Mouse (Mus musculus) kidney, postnatal 0 days (tissue): ENCODE measurements at regions not wholly inside any gene's neighbourhood (a gene's known extent, or its start where the extent isn't known, plus 50 kb on each side); places are given as distances from the start of the nearest gene placed in this dataset.

Experiments
- ATAC-seq: fragments of 200-750 bp; cut with Nextera tagmentation; replicated peaks from 2 replicates; pipeline ENCODE4 v1.8.0; 2017; ENCODE audit warnings: low read depth, moderate number of reproducible peaks, moderate TSS enrichment, moderate library complexity; ENCODE audit not compliant: low FRiP score
- DNase-seq: peaks from one replicate; pipeline ENCODE4 v3.0.0-alpha.2; 2016; ENCODE audit warnings: low spot score
- H3K27ac ChIP-seq: fragments of 300-500 bp; sonication (generic); 2 replicates; pipeline ENCODE4 v1.5.1; 2014; ENCODE audit warnings: mild to moderate bottlenecking
- H3K27me3 ChIP-seq: fragments of 300-500 bp; sonication (generic); 2 replicates; pipeline ENCODE4 v1.6.1; 2014; ENCODE audit warnings: low read length, mixed read lengths; ENCODE audit not compliant: insufficient read depth
- H3K36me3 ChIP-seq: fragments of 300-500 bp; sonication (generic); 2 replicates; pipeline ENCODE4 v1.6.1; 2014; ENCODE audit warnings: low read length, mixed read lengths; ENCODE audit not compliant: insufficient read depth
- H3K4me1 ChIP-seq: fragments of 300-500 bp; sonication (generic); replicated peaks from 2 replicates; pipeline ENCODE4 v1.6.1; 2014; ENCODE audit warnings: antibody characterized with exemption, low read length, mixed read lengths; ENCODE audit not compliant: insufficient read depth
- H3K4me2 ChIP-seq: fragments of 300-500 bp; sonication (generic); 2 replicates; pipeline ENCODE4 v1.6.1; 2014; ENCODE audit warnings: mild to moderate bottlenecking, low read length, moderate library complexity, mixed read lengths
- H3K4me3 ChIP-seq: fragments of 300-500 bp; sonication (generic); replicated peaks from 2 replicates; pipeline ENCODE4 v1.5.1; 2014; ENCODE audit warnings: low read depth, low read length
- H3K9ac ChIP-seq: fragments of 300-500 bp; sonication (generic); 2 replicates; pipeline ENCODE4 v1.6.1; 2014; ENCODE audit warnings: low read depth, low read length
- H3K9me3 ChIP-seq: fragments of 300-500 bp; sonication (generic); replicated peaks from 2 replicates; pipeline ENCODE4 v1.6.1; 2016; ENCODE audit warnings: low read length, inconsistent platforms, mixed read lengths
- CTCF ChIP-seq: IDR thresholded peaks from 2 replicates; pipeline ENCODE4 v1.5.1; 2016; ENCODE audit warnings: antibody characterized with exemption, low read depth, mild to moderate bottlenecking, moderate library complexity
- WGBS: fragments of 180-500 bp; shearing (Covaris S2); extraction: QIAGEN DNeasy Blood & Tissue Kit; methylation state at CpG from one replicate; pipeline ENCODE4 v1.1.7; 2014; 5-methylcytosine and 5-hydroxymethylcytosine counted together

- TF ChIP-seq CTCF: no peak
- H3K9me3 ChIP-seq: no peaks in the 10 kb centered on the region
- ATAC-seq (no peak), DNase-seq (no peak)
- H3K36me3 ChIP-seq: no peaks in the 10 kb centered on the region
- H3K4me1 ChIP-seq: no peaks in the 10 kb centered on the region
- no peaks in the 10 kb centered on the region for H3K27me3 ChIP-seq
- no peak overlapping the region for H3K27ac ChIP-seq
- H3K9ac ChIP-seq: no peak overlapping the region
- no peak overlapping the region for H3K4me3 ChIP-seq
- no peak overlapping the region for H3K4me2 ChIP-seq
- 70% methylated on average over 3 of the region's 3 CpGs for WGBS
Observed at GRCm38 (mm10) chr3:81589109-81589508, 343.3 kb upstream of the Ctso start.

GRCm38 (mm10) chr3:81629157-81629556 is 303.2 kb upstream of the Ctso start:
- H3K4me3 ChIP-seq: no peak overlapping the region
- H3K27me3 ChIP-seq: no peaks in the 10 kb centered on the region
- H3K4me2 ChIP-seq: no peak overlapping the region
- DNase-seq (no peak), ATAC-seq (no peak)
- TF ChIP-seq CTCF: no peak
- H3K9me3 ChIP-seq: no peaks in the 10 kb centered on the region
- H3K36me3 ChIP-seq: no peaks in the 10 kb centered on the region
- no peaks in the 10 kb centered on the region for H3K4me1 ChIP-seq
- 29% methylated on average over 2 of the region's 2 CpGs for WGBS
- no peak overlapping the region for H3K9ac ChIP-seq
- no peak overlapping the region for H3K27ac ChIP-seq

- Histone ChIP-seq H3K27me3 (no peaks in the 10 kb centered on the region), H3K27ac (no peak overlapping the region), H3K9ac (no peak overlapping the region), H3K36me3 (no peaks in the 10 kb centered on the region), H3K4me1 (no peaks in the 10 kb centered on the region), H3K4me3 (no peak overlapping the region), H3K4me2 (no peak overlapping the region), H3K9me3 (no peaks in the 10 kb centered on the region)
- ATAC-seq (no peak), DNase-seq (no peak)
- TF ChIP-seq CTCF: no peak
- 12% methylated on average over 3 of the region's 3 CpGs for WGBS
Observed at GRCm38 (mm10) chr3:81658490-81658889, 273.9 kb upstream of the Ctso start.

- DNase-seq (no peak), ATAC-seq (no peak)
- no peaks in the 10 kb centered on the region for H3K36me3 ChIP-seq
- no peaks in the 10 kb centered on the region for H3K27me3 ChIP-seq
- no peak for TF ChIP-seq CTCF
- H3K27ac ChIP-seq: no peak overlapping the region
- WGBS: 7% methylated on average over 1 of the region's 1 CpGs
- H3K4me3 ChIP-seq: no peak overlapping the region
- no peaks in the 10 kb centered on the region for H3K4me1 ChIP-seq
- no peak overlapping the region for H3K4me2 ChIP-seq
- H3K9me3 ChIP-seq: no peaks in the 10 kb centered on the region
- no peak overlapping the region for H3K9ac ChIP-seq
Observed at GRCm38 (mm10) chr3:81661620-81662019, 270.8 kb upstream of the Ctso start.

GRCm38 (mm10) chr3:81666262-81666661 is 266.1 kb upstream of the Ctso start:
- 62% methylated on average over 2 of the region's 2 CpGs for WGBS
- Histone ChIP-seq H3K4me1 (no peaks in the 10 kb centered on the region), H3K9ac (no peak overlapping the region), H3K9me3 (no peaks in the 10 kb centered on the region), H3K27me3 (no peaks in the 10 kb centered on the region), H3K4me3 (no peak overlapping the region), H3K36me3 (no peaks in the 10 kb centered on the region), H3K27ac (no peak overlapping the region), H3K4me2 (no peak overlapping the region)
- no peak for TF ChIP-seq CTCF
- ATAC-seq: no peak
- no peak for DNase-seq

- Histone ChIP-seq H3K4me2 (no peak overlapping the region), H3K4me1 (no peaks in the 10 kb centered on the region), H3K9ac (no peak overlapping the region), H3K4me3 (no peak overlapping the region), H3K27ac (no peak overlapping the region), H3K36me3 (no peaks in the 10 kb centered on the region), H3K27me3 (no peaks in the 10 kb centered on the region), H3K9me3 (no peaks in the 10 kb centered on the region)
- ATAC-seq: no peak
- WGBS: 68% methylated on average over 1 of the region's 1 CpGs
- no peak for TF ChIP-seq CTCF
- no peak for DNase-seq
Observed at GRCm38 (mm10) chr3:81676570-81676969, 255.8 kb upstream of the Ctso start.

GRCm38 (mm10) chr3:81701974-81702697 is 230.3 kb upstream of the Ctso start:
- TF ChIP-seq CTCF: no peak
- ATAC-seq (no peak), DNase-seq (no peak)
- H3K27ac ChIP-seq: no peak overlapping the region
- no peaks in the 10 kb centered on the region for H3K36me3 ChIP-seq
- H3K9me3 ChIP-seq: no peaks in the 10 kb centered on the region
- no peak overlapping the region for H3K4me3 ChIP-seq
- H3K4me2 ChIP-seq: no peak overlapping the region
- no peaks in the 10 kb centered on the region for H3K27me3 ChIP-seq
- no peaks in the 10 kb centered on the region for H3K4me1 ChIP-seq
- 73% methylated on average over 1 of the region's 1 CpGs for WGBS
- H3K9ac ChIP-seq: no peak overlapping the region
